Mouse (Mus musculus) testis, postnatal 10 days (tissue): Measurements from ENCODE around the gene Fbxw5.
"Not testable (repeated sequence)": the region's sequence is repeated elsewhere in the genome, so short reads cannot be mapped to it uniquely, and the experiment has no call there.

Experiments
- DNase-seq: peaks from one replicate; pipeline ENCODE4 v3.0.0; 2021; ENCODE audit warnings: low spot score

Gene Fbxw5

DNA sequence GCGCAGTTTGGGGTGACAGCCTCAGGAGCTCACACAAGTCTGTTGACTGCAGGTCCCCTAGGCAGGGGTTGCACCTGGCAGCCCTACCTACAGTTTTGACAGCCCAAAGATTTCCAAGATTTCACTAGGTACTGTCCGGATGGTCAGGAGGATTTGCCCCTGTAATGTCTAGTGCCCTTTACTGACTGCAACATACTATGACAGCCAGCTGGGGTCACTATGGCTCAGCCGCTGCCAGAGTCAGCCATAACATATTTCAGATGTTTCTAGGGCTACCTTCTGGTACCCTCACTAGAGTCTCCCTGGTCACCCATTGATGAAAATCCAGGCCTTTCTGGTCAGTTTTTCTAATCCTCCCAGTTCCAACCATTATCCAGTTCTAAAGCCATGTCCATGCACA, 9.4 kb downstream of the Fbxw5 start:
- DNase-seq: no peak

DNA sequence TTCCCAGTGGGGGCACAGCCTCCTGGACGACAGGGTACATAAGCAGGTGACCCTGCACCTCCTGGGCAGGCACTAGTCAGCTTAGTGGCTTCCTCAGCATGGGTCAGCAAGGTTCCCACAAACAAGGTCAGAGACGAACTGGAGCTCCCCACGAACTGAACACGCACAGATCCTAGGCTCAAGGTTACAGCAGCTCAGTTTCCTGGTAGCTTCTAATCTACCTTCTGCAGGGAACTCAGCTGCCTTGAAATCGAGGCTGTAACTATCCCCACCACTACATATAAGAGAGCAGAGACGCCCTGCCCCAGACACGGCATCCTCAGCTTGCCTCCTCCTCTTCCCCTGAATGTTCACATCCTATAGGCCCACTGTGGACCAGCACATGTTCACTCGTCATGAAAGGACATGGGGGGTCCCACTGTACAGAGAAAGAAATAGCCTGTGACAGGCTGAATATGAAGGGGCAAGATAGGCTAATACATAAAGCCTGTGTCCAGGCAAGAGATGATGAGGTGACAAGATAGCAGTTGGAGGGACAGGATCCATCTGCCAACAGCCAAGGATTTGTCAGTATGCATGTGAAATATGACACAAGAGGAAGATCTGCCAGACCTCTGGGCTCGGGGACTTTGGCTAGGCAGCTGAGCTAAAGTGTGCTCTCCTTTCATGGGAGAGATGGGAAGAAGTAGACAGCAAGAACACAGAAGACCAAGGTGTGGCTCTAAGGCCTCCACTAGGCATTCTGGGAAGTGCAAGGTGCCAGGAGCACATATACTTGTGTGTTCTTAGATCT, 26.2 kb downstream of the Fbxw5 start:
- no peak for DNase-seq

DNA sequence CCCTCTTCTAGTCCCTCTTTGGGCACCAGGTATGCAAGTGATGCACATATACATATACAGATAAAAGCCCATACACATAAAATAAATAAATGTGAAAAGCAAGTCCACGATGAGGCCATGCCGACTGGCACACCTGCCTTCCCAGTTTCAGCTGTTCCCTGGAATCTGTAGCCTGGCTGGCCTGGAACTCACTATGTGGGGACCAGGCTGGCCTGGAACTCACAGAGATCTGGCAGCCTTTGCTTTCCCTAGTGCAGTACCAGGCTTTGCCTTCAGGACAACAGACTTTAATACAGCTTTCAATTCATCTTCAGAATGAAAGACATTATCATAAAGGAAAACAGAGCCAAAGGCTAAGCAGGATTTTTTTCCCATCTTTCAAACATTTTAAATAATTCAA, 33.2 kb downstream of the Fbxw5 start:
- no peak for DNase-seq

DNA sequence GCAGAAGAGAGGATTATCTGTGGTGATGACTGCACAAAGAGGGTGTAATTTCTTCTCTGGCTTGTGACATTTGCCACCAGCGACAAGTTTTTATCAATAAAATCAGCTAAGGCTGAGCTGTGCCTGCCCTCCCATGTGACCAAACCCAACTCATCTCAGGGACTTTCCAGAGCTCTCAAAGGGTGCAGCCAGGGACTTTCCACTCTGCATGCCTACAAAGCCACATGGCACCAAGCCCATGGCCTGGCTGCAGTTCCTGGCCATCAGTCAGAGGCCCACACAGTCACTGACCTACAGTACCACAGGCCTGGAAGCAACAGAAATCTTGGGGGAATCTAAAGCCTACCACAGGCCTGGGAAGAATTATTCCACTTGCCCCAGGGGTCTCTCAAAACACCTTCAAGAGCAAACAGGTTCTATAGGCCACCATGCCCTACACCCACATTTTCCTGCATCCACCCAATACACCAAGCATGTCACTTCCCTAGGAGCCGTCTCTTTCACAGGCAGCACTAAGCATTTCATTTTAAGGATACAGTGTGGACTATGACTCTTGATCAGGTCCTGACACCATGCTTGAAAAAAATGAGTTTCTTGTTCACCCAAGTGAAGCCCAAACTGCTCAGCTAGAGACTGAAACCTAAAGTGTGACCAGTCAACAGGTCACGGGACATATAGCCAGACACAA, 33.8 kb downstream of the Fbxw5 start:
- DNase-seq: no peak

DNA sequence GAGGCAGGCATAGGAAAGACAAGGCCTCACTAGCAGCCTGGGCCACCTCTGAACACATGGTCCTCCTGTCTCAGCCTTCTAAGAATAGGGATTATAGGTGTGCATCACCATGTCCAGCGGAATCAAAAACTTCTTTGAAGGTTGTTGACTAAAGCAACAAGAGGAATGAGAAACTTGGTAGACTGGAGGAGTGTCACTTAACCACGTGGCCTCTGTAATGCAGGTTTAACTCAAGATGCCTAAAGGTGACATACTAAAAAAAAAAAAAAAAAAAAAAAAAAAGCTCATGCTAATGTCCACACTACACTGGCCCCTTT, 34.3 kb downstream of the Fbxw5 start:
- DNase-seq: no peak

DNA sequence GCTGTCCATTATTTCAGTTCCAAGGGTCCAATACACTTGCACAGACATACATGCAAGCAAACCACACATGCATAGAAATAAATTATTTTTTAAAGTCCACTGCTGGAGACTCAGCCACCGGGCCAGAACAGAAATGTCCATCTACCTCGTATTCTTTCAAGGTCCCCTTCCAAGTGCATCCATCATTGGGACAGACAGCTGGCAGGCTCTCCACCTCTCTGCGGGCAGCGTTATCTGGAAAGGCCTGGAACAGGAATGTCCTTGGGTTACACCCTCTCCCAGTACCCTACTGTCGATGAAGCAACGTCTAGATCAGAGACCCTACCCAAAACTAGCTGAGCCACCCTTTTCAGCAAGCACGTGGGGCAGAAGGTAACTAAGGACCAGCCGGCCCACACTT, 36.0 kb downstream of the Fbxw5 start:
- no peak for DNase-seq

DNA sequence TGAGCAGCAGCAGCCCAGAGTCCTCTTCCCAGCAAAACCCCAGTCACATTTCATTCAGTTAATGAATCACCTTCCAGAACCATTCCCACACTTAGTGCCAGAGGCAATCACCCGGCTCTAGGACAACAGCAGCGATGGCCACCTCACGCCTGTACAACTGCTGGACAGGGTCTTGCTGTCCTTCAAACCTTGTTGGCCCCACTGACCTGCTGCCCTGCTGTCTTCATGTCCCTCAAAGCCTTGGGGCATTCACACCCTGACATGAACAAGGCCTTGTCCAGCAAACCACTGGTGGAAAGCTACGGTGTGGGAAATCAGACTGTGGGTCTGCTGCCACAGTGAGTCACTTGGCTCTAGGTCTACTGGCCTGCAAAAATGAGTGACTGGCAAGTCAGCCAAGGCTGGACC, 40.0 kb downstream of the Fbxw5 start:
- no peak for DNase-seq

DNA sequence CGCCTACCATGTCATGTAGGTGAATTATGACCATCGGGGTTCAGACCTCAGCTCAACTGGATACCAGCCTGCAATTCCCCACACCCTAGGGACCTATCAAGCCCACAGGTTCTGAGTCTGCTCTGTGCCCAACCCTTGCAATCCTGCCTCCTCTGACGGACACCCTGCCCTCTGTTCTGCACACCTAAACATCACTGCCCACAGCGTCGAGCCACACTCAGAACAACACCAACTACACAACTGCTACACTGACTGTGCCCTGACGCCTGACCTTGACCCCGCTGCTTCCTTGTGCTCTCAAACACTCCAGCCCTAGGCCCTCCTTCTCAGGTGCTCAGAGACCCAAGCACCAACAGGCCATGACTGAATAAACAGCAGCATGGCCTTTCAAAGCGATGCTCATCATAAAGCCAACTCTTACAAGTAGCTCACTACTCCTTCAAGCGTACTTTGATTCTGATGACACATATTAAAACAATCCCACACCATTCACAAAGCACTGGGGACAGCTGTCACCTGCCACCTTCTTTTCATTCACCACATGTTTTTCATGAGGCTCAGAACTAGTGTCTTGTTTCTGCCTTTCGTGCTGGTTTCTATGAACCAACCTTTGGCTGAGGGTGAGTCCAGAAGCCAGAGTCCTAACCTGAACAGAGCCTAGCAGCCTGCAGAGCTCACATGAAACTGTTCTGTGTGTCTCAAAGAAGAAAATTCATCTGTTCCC, 41.3 kb downstream of the Fbxw5 start:
- no peak for DNase-seq

DNA sequence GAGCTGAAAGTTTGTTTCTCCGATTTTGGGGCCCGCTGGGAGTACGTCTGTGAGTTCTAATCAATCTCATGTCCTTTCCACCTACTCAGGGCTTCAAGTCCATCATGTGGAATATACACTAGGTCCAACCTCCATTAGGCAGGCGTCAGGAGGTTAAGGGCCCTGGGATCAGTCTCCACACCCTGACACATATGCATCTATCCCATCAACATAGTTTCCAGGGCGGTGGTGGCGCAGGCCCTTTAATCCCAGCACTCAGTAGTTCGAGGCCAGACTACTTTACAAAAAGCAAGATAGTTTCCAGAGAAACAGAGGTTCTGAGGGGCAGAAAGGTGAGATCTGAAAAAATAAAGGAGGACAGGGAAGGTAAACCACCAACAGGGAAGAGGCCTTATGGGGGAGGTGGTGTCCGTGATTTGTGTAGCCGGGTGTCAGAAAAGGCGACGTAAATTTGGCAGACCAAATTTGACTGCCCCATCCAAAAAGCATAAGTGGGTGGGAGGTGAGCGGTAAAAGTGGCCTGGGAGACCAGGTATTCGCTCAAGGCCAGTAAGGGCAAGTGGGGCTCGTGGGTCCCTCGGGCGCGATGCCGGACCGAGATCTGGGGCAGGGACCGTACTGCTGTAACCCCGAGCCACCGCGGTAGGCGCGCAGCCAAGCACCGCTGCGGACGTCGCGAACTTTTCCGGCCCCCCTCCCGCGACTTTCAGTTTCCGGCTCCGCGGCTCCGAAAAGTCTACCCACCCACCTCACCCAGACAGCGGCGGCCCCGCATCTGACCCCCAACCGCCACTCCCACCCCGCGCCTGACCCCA, 45.7 kb downstream of the Fbxw5 start:
- DNase-seq: no peak

DNA sequence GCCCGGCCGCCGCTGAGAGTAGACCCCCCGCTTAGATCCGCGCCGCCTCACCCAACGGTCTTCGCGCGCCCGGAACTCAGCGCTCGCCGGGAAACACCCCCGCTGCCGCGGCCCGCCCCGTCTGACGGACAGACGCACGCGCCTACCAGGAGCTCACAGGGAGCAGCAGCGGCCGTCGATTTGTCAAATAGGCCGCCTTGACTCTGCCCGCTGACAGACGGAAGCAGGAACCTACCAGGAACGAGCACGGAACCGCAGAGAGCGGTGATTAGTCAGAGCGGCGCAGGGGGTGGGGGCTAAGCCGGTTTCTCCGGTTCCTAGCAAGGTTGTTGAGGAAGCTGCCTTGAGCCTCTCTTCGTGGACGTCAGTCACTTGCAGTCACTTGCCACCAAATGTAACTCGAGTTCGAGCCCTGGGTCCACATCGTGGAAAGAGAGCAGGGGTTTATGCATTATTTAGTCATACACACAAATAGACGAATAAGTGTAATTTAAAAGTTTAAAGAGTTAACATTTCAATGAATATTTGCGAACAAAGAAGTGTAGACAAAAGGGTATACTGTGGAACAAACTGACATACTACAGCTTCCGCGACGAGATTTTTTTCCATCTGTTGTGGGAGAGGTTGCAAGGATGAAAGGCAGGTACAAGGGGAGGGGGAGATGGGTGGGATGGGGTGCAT, 46.4 kb downstream of the Fbxw5 start, which contains the start of gene Traf2:
TSS of gene Traf2 (minus strand) at position 130 of the 681 bp plus-strand sequence.
- DNase-seq: peak; percentile 98

DNA sequence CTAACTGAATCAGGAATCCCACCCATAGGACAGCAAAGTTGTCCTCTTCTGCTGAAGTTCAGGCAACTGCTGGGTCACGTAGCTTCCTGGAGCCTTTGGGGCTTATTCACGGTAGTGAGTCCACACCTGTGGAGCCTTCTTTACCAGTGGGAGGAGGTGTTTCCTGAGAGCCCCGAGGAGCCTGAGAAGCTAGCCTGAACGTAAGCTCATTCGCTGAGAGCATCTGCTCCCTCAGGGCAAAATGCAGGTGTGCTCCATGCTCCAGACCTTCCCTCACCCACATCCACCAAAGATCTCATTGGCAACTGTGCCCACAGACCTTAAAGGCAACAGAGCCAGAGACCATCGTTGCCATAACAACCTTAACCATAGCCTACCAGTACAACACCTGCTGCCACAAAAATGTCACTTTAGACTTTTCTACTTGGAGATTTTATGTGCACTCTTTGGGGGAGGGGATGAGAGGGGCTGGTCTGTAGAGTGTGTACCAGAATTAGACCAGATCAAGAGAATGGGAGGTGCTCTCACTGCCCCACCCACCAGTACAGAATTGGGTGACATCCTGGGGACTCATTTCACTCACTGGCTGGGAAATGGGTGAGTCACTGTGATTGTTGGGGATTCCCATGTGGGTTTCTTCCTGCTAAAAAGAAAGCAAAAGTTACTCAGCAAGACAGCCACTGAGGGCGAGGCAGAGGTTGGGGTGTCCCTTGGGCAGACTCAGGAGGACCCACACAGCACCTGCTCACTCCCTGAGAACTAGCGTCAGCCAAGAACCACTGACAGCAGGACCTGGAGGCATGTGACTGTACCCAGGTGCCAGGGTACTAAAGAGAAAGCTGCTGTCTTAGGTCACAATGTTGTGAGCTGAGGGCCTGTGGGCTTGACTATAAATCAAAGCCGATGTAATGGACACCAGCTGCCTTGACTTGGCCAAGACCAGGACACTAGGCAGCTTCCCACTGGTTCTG, 48.8 kb downstream of the Fbxw5 start:
- no peak for DNase-seq

DNA sequence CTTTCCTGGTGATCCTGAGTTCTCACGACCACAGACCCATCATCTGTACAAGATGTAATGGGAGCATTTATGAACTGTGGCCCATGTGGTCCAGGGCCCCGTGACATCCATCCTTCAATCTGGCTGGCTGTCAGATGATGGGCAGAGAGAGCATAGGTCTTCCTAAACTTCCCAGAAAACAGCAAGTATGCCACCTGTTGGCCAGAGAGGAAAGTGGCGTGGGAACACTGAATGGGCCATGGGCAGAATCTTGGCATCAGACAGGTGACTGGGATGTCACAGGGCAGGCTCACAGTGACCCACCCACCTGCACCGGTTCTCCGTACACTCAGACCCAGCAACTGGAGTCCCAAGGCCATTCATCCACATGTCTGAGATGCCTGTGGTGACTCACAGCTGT, 50.6 kb downstream of the Fbxw5 start:
- no peak for DNase-seq

DNA sequence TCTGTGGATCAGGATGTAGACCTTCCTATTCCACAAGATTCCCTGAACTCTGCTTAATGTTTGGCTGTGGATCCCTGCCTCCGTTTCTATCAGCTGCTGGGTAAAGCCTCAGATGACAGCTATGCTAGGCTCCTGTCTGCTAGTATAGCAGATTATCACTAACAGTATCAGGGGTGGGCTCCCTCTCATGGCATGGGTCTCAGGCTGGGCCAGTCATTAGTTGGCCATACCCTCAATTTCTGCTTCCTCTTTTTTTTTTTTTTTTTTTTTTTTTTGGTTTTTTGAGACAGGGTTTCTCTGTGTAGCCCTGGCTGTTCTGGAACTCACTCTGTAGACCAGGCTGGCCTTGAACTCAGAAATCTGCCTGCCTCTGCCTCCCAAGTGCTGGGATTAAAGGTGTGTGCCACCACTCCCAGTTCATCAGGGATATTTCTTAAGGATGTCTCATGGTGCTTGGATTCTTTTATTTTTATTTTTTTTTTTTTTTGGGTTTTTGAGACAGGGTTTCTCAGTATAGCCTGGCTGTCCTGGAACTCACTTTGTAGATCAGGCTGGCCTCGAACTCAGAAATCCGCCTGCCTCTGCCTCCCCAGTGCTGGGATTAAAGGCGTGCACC, 52.7 kb downstream of the Fbxw5 start:
- not testable (repeated sequence) for DNase-seq
